Mouse (Mus musculus): ENCODE measurements at regions not wholly inside any gene's neighbourhood (a gene's known extent, or its start where the extent isn't known, plus 50 kb on each side); places are given as distances from the start of the nearest gene placed in this dataset.

- TF ChIP-seq POU5F1 (IDR thresholded peaks at IDR 0.05; ENCODE audit: borderline replicate concordance, low read length) (no peak), CTCF (conservative IDR thresholded peaks at IDR 0.05; ENCODE audit: low read length) (no peak), NANOG (IDR thresholded peaks at IDR 0.05; ENCODE audit: borderline replicate concordance, low read length) (no peak)
- Histone ChIP-seq H3K36me3 (ENCODE audit: insufficient read depth, low read length) (no peaks in the 10 kb centered on the region), H3K4me3 (replicated peaks; ENCODE audit: low read length) (no peak overlapping the region), H3K9me3 (ENCODE audit: low read length) (peaks cover 12% of the 10 kb centered on the region), H3K4me1 (replicated peaks; ENCODE audit: low read depth, low read length) (peaks cover 20% of the 10 kb centered on the region), H3K27me3 (ENCODE audit: insufficient read depth, low read length) (0 out of 2 replicates have a peak, but pooled peaks cover 2% of the 10 kb centered on the region)
Observed at GRCm38 (mm10) chr19:32881443-32881842, 124.1 kb downstream of the Pten start.

DNA sequence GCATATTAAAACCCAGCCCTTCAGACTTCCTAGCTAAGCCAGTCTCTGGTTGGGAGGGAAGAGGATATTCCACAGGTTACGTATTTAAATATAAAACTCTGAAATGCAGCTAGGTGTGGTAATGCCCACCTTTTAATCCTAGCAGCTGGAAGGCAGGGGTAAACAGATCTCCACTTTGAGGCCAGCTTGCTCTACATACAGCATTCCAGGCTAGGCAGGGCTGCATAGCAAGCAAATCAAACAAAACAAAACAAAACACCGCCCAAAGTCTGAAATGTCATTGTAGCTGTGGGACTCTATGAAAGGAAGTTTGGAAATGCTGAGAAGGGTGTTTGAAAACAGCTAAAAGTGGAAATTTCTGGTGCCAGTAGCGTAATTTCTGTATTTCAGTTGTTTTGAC, 127.0 kb downstream of the Pten start:
- H3K4me1 ChIP-seq (replicated peaks; ENCODE audit: low read depth, low read length), result peaks cover 20% of the 10 kb centered on the region
- no peaks in the 10 kb centered on the region for H3K36me3 ChIP-seq (ENCODE audit: insufficient read depth, low read length)
- peaks cover 11% of the 10 kb centered on the region for H3K9me3 ChIP-seq (ENCODE audit: low read length)
- TF ChIP-seq NANOG (IDR thresholded peaks at IDR 0.05; ENCODE audit: borderline replicate concordance, low read length) (no peak), POU5F1 (IDR thresholded peaks at IDR 0.05; ENCODE audit: borderline replicate concordance, low read length) (no peak), CTCF (conservative IDR thresholded peaks at IDR 0.05; ENCODE audit: low read length) (no peak)
- H3K27me3 ChIP-seq (ENCODE audit: insufficient read depth, low read length), result 0 out of 2 replicates have a peak, but pooled peaks cover 2% of the 10 kb centered on the region
- no peak overlapping the region for H3K4me3 ChIP-seq (replicated peaks; ENCODE audit: low read length)

GRCm38 (mm10) chr19:32885481-32886131, 128.3 kb downstream of the Pten start:
- TF ChIP-seq NANOG (IDR thresholded peaks at IDR 0.05; ENCODE audit: borderline replicate concordance, low read length), result no peak
- no peak for TF ChIP-seq POU5F1 (IDR thresholded peaks at IDR 0.05; ENCODE audit: borderline replicate concordance, low read length)
- TF ChIP-seq CTCF (conservative IDR thresholded peaks at IDR 0.05; ENCODE audit: low read length), result no peak
- no peaks in the 10 kb centered on the region for H3K9me3 ChIP-seq (ENCODE audit: low read length)
- H3K4me1 ChIP-seq (replicated peaks; ENCODE audit: low read depth, low read length), result peaks cover 20% of the 10 kb centered on the region
- H3K36me3 ChIP-seq (ENCODE audit: insufficient read depth, low read length), result no peaks in the 10 kb centered on the region
- H3K4me3 ChIP-seq (replicated peaks; ENCODE audit: low read length), result no peak overlapping the region
- H3K27me3 ChIP-seq (ENCODE audit: insufficient read depth, low read length), result 0 out of 2 replicates have a peak, but pooled peaks cover 2% of the 10 kb centered on the region

GRCm38 (mm10) chr19:32887190-32887589, 129.9 kb downstream of the Pten start:
- Histone ChIP-seq H3K9me3 (ENCODE audit: low read length) (no peaks in the 10 kb centered on the region), H3K27me3 (ENCODE audit: insufficient read depth, low read length) (0 out of 2 replicates have a peak, but pooled peaks cover 2% of the 10 kb centered on the region), H3K36me3 (ENCODE audit: insufficient read depth, low read length) (no peaks in the 10 kb centered on the region), H3K4me3 (replicated peaks; ENCODE audit: low read length) (no peak overlapping the region), H3K4me1 (replicated peaks; ENCODE audit: low read depth, low read length) (peaks cover 20% of the 10 kb centered on the region)
- TF ChIP-seq CTCF (conservative IDR thresholded peaks at IDR 0.05; ENCODE audit: low read length) (no peak), NANOG (IDR thresholded peaks at IDR 0.05; ENCODE audit: borderline replicate concordance, low read length) (no peak)

DNA sequence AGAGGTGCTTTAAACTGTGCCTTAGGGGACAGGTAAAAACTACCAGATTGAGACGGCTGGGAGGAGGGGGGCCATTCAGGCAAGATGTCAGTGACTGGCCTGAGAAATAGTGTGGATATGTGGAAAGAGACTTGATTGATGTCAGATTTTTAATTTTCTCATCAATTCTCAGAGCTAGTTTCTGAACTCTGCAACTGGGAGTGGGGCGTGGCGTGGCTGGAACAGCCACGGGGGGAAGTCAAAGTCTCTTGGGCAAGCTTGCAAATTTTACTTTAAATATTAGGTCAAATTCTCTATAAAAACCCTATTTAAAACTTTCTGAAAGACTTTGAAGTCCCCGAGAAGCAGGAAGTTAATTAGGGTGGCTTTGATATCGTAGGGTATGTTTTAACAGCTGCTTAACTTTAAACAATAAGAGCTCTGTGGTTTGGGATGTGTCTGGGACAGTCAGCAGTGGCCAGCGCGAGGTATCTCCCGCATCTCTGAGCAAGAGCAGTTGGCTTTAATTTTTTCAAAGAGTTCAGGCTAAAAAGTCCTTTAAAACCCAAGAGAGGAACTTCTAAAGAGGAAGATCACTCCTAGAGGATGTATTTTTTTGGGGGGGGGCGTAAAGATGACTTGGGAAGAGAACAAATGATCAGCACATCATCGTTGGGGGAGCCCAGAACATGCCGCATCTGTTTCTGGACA, 131.5 kb downstream of the Pten start:
- Histone ChIP-seq H3K4me1 (replicated peaks; ENCODE audit: low read depth, low read length) (peaks cover 12% of the 10 kb centered on the region), H3K36me3 (ENCODE audit: insufficient read depth, low read length) (no peaks in the 10 kb centered on the region), H3K9me3 (ENCODE audit: low read length) (no peaks in the 10 kb centered on the region), H3K4me3 (replicated peaks; ENCODE audit: low read length) (no peak overlapping the region), H3K27me3 (ENCODE audit: insufficient read depth, low read length) (0 out of 2 replicates have a peak, but pooled peaks cover 2% of the 10 kb centered on the region)
- TF ChIP-seq NANOG (IDR thresholded peaks at IDR 0.05; ENCODE audit: borderline replicate concordance, low read length) (no peak), POU5F1 (IDR thresholded peaks at IDR 0.05; ENCODE audit: borderline replicate concordance, low read length) (no peak), CTCF (conservative IDR thresholded peaks at IDR 0.05; ENCODE audit: low read length) (no peak)

DNA sequence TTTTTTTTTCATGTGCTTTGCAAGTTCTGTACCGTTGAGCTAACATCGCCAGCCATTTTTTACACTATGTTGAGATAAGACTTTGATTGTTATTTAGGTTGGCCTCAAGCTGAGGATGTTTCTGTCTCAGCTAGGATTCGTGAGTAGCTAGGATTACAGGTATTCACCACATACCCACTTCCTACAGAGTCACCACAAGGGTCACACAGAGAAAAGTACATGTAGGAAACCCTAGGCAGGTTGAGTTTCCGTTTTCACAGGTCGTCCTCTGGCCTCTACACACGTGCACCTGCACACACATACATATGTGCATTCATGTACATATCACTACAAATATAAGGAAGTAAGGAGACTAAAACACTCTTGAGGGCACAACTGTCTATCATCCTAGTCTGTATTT, 133.5 kb downstream of the Pten start:
- H3K4me1 ChIP-seq (replicated peaks; ENCODE audit: low read depth, low read length), result peaks cover 3% of the 10 kb centered on the region; the same call in 1 of the 2 replicates
- TF ChIP-seq CTCF (conservative IDR thresholded peaks at IDR 0.05; ENCODE audit: low read length), result no peak
- no peak for TF ChIP-seq POU5F1 (IDR thresholded peaks at IDR 0.05; ENCODE audit: borderline replicate concordance, low read length)
- TF ChIP-seq NANOG (IDR thresholded peaks at IDR 0.05; ENCODE audit: borderline replicate concordance, low read length), result no peak
- H3K27me3 ChIP-seq (ENCODE audit: insufficient read depth, low read length), result no peaks in the 10 kb centered on the region
- no peaks in the 10 kb centered on the region for H3K36me3 ChIP-seq (ENCODE audit: insufficient read depth, low read length)
- no peaks in the 10 kb centered on the region for H3K9me3 ChIP-seq (ENCODE audit: low read length)
- no peak overlapping the region for H3K4me3 ChIP-seq (replicated peaks; ENCODE audit: low read length)

DNA sequence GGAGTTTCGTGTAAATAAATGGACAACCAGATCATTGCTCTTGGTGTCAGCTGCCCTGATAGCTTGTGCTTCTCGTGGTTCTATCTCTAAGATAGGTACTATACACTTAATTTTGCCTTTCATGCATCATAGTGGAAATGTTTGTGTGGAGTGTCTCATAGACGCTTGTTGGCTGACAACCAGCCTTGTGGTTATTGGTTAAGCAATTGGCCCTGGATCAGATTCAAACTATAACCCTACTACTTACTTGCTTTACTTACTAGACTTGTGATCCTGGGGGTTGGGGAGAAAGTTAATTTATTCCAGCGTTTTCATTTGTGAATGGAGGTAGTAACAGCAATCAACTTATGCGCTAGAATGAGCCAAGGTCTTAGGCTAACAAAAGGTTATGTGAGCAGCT, 135.2 kb downstream of the Pten start:
- no peaks in the 10 kb centered on the region for H3K4me1 ChIP-seq (replicated peaks; ENCODE audit: low read depth, low read length)
- H3K4me3 ChIP-seq (replicated peaks; ENCODE audit: low read length), result no peak overlapping the region
- no peak for TF ChIP-seq NANOG (IDR thresholded peaks at IDR 0.05; ENCODE audit: borderline replicate concordance, low read length)
- TF ChIP-seq POU5F1 (IDR thresholded peaks at IDR 0.05; ENCODE audit: borderline replicate concordance, low read length), result no peak
- TF ChIP-seq CTCF (conservative IDR thresholded peaks at IDR 0.05; ENCODE audit: low read length), result no peak
- no peaks in the 10 kb centered on the region for H3K36me3 ChIP-seq (ENCODE audit: insufficient read depth, low read length)
- no peaks in the 10 kb centered on the region for H3K9me3 ChIP-seq (ENCODE audit: low read length)
- no peaks in the 10 kb centered on the region for H3K27me3 ChIP-seq (ENCODE audit: insufficient read depth, low read length)

DNA sequence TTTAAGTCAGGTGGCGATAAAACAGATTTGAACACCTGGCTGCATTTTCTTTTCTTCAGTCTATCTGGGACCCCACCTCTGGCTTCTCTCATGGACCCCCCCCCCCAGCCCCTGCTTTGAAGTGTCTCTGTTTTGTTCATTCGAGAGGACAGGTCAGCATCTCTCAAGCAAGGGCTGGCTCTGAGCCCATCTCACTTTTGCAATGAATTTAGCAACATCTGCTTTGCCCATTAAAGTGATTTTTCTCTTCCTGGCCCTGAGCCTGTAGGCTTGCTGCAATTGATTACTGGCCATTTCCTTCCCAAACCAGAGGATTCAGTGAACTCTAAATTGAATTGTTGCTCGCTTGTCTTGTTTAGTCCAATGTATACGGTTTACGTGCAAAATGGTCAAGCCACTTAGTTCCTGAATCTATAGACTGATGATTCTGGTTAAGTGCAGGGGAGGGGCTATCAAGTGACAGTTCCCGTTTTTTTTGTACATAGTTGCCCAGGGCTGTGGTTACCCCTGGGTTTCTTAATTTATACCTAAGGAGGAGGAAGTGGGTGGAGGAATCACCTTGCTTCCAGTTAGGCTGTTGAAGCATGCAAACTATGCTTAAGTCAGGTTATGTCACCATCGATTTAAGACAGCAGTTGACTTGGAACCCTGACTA, 146.3 kb downstream of the Pten start:
- H3K4me1 ChIP-seq (replicated peaks; ENCODE audit: low read depth, low read length), result peaks cover 14% of the 10 kb centered on the region
- H3K27me3 ChIP-seq (ENCODE audit: insufficient read depth, low read length), result no peaks in the 10 kb centered on the region
- no peak overlapping the region for H3K4me3 ChIP-seq (replicated peaks; ENCODE audit: low read length)
- no peaks in the 10 kb centered on the region for H3K36me3 ChIP-seq (ENCODE audit: insufficient read depth, low read length)
- TF ChIP-seq NANOG (IDR thresholded peaks at IDR 0.05; ENCODE audit: borderline replicate concordance, low read length), result no peak
- TF ChIP-seq CTCF (conservative IDR thresholded peaks at IDR 0.05; ENCODE audit: low read length), result no peak
- TF ChIP-seq POU5F1 (IDR thresholded peaks at IDR 0.05; ENCODE audit: borderline replicate concordance, low read length), result no peak
- H3K9me3 ChIP-seq (ENCODE audit: low read length), result no peaks in the 10 kb centered on the region

Data from E14TG2a.4 (cell line).